Mouse (Mus musculus): ENCODE measurements around the gene Atrn. TPM values are rescaled to one million over a fixed set of nuclear protein-coding genes. Genes with fewer than 3 reads are reported as not detected.

Atrn gene
- polyA plus RNA-seq, 1 experiment from 2014 or later = 13.0 TPM

DNA sequence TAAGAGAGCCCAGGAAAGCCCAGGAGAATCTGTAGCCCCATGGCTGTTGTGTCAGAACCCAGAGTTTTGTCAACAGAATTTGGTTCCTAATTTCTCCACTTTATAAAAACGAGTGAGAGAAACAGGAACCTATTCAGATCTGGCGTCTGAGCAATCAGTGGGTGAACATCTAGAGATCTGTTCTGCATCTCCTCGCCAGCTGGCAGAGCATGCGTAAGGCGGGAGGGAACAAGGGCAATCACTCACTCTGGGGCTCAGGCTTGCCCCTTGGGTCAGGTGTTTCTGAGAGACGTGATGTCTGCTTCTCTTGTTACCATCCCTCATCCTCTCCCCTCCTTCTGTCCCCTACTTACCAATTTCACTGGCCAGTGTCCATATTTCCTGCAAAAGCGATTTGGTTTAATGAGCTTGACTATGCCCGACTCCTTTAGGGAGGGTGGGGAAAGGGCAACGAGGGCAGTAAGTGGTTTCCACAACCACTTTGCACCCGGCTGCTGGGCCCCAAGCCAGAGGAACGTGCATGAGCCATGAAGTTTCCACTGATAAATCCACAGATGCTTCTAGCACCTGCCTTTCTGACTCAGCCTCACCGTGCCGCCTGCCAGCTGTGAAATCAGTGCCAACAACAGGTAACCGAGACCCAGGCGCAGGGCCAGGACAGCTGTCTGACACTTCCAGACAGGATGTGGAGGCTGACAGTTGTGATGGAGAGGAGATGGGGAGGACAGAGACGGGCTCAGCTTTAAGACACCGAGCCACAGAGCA is 131.1 kb downstream of the Atrn start:
- WGBS = 35% methylated on average over 17 of the region's 17 CpGs
- Histone ChIP-seq H3K36me3 (ENCODE audit: control insufficient read depth, insufficient read depth, low read length) (no peaks in the 10 kb centered on the region), H3K27ac (ENCODE audit: low read length) (no peak overlapping the region), H3K4me3 (ENCODE audit: low read depth, low read length) (no peak overlapping the region), H3K9ac (replicated peaks; ENCODE audit: low read depth, low read length) (no peak overlapping the region), H3K27me3 (ENCODE audit: control insufficient read depth, insufficient read depth, low read length) (peaks cover 11% of the 10 kb centered on the region), H3K4me2 (replicated peaks; ENCODE audit: low read depth, low read length) (no peak overlapping the region), H3K4me1 (ENCODE audit: control insufficient read depth, insufficient read depth, low read length) (0 out of 2 replicates have a peak, but pooled peaks cover 3% of the 10 kb centered on the region), H3K9me3 (ENCODE audit: control insufficient read depth, low read depth, low read length) (no peaks in the 10 kb centered on the region)
- ATAC-seq (ENCODE audit: insufficient number of reproducible peaks, insufficient read depth, low FRiP score, low read depth) = no peak

DNA sequence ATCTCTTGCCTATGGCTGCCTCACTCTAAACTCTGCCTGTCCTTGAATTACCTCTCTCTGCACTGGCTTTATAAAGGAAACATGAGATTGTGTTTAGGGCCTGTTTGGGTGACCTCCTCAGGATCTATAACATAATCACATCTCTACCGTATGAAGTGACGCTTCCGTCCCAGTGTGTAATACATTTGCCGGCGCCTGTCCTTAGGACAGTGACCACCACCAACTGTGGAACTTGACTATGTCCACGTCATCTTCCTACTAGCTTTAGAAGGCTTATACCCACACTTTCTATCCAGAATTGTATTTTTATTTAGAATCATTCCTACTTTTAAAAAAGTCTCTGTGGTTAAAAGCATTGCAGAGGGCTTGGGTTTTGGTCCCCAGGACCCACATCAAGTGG is 131.9 kb downstream of the Atrn start:
- no peak for ATAC-seq (ENCODE audit: insufficient number of reproducible peaks, insufficient read depth, low FRiP score, low read depth)
- 85% methylated on average over 6 of the region's 6 CpGs for WGBS
- Histone ChIP-seq H3K4me1 (ENCODE audit: control insufficient read depth, insufficient read depth, low read length) (0 out of 2 replicates have a peak, but pooled peaks cover 3% of the 10 kb centered on the region), H3K4me2 (replicated peaks; ENCODE audit: low read depth, low read length) (no peak overlapping the region), H3K27me3 (ENCODE audit: control insufficient read depth, insufficient read depth, low read length) (peaks cover 11% of the 10 kb centered on the region), H3K36me3 (ENCODE audit: control insufficient read depth, insufficient read depth, low read length) (no peaks in the 10 kb centered on the region), H3K4me3 (ENCODE audit: low read depth, low read length) (no peak overlapping the region), H3K27ac (ENCODE audit: low read length) (no peak overlapping the region), H3K9me3 (ENCODE audit: control insufficient read depth, low read depth, low read length) (no peaks in the 10 kb centered on the region), H3K9ac (replicated peaks; ENCODE audit: low read depth, low read length) (no peak overlapping the region)

DNA sequence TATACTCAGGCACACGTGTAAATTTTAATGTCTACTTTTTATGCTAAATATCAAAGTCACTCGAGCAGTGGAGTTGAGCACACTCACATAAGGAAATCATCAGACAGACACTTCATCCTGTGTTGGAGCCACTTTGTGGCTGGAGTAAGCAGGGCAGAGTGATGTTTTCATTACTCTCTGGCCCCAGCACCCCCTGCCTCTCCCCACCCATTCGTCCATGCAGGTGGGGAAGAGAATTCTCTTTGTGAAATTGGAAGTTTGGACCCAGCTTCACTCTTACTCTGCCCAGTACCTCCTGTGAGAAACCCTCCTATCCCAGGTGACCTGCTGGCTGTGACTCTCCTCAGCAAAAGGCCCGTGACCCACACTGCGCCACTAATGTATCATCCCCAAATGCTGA is 132.4 kb downstream of the Atrn start:
- H3K27me3 ChIP-seq (ENCODE audit: control insufficient read depth, insufficient read depth, low read length) = peaks cover 11% of the 10 kb centered on the region
- H3K36me3 ChIP-seq (ENCODE audit: control insufficient read depth, insufficient read depth, low read length) = no peaks in the 10 kb centered on the region
- 0 out of 2 replicates have a peak, but pooled peaks cover 3% of the 10 kb centered on the region for H3K4me1 ChIP-seq (ENCODE audit: control insufficient read depth, insufficient read depth, low read length)
- no peak overlapping the region for H3K9ac ChIP-seq (replicated peaks; ENCODE audit: low read depth, low read length)
- ATAC-seq (ENCODE audit: insufficient number of reproducible peaks, insufficient read depth, low FRiP score, low read depth) = no peak
- H3K9me3 ChIP-seq (ENCODE audit: control insufficient read depth, low read depth, low read length) = no peaks in the 10 kb centered on the region
- 81% methylated on average over 5 of the region's 5 CpGs for WGBS
- no peak overlapping the region for H3K4me3 ChIP-seq (ENCODE audit: low read depth, low read length)
- no peak overlapping the region for H3K4me2 ChIP-seq (replicated peaks; ENCODE audit: low read depth, low read length)
- H3K27ac ChIP-seq (ENCODE audit: low read length) = no peak overlapping the region

DNA sequence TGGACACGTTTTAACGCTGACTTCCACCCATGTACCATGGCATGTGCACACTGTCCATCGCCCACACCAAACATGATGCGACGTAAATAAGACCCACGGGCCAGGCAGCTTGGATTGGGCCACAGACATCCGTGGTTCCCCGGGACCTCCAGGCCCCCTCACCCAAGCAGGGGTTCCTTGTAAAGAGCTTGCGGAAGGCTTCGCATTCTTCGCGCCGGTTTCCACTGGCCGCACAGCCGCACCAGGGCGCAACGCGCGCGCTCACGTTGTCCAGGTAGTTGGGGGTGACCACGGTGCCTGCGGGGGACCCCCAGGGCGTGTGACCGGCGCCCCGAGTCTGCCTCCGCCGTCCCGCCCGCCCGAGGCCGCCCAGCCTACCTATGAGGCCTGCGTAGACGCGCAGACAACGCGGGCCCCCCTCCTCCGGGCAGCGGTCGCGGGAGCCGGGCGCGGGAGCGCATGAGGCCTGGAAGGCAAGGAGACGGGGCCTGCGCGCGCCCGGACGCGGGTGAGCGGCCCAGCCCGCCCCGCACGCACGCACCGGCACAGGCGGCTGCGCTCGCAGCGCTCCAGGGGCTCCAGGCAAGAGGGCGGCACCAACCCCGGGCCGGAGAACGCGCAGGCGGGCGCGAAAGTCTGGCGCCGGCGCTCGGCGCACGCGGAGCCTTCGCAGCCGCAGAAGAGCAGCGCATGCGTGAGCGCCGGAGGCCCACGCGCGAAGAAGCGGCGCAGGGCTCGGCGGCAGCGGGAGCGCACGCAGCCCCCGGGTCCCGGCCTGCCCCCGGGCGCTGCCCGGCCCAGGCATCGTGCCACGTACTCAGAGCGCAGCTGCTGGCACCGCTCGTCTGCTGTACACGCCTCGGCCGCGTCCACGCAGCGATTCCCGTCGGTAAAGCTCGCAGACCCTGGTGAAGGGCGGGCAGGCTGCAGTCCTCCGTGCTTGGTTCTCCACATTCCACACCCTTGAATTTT is 134.8 kb downstream of the Atrn start:
- H3K9me3 ChIP-seq (ENCODE audit: control insufficient read depth, low read depth, low read length) = no peaks in the 10 kb centered on the region
- H3K4me3 ChIP-seq (ENCODE audit: low read depth, low read length) = peak overlapping the region; percentile 55
- peak overlapping the region; percentile 64 for H3K9ac ChIP-seq (replicated peaks; ENCODE audit: low read depth, low read length)
- 2% methylated on average over 113 of the region's 115 CpGs for whole genome bisulfite sequencing
- H3K27me3 ChIP-seq (ENCODE audit: control insufficient read depth, insufficient read depth, low read length) = peaks cover 11% of the 10 kb centered on the region
- peaks cover 15% of the 10 kb centered on the region; the same call in 1 of the 2 replicates for H3K4me1 ChIP-seq (ENCODE audit: control insufficient read depth, insufficient read depth, low read length)
- peak overlapping the region; percentile 98 for H3K4me2 ChIP-seq (replicated peaks; ENCODE audit: low read depth, low read length)
- no peak overlapping the region for H3K27ac ChIP-seq (ENCODE audit: low read length)
- H3K36me3 ChIP-seq (ENCODE audit: control insufficient read depth, insufficient read depth, low read length) = no peaks in the 10 kb centered on the region
- ATAC-seq (ENCODE audit: insufficient number of reproducible peaks, insufficient read depth, low FRiP score, low read depth) = peak; percentile 29

DNA sequence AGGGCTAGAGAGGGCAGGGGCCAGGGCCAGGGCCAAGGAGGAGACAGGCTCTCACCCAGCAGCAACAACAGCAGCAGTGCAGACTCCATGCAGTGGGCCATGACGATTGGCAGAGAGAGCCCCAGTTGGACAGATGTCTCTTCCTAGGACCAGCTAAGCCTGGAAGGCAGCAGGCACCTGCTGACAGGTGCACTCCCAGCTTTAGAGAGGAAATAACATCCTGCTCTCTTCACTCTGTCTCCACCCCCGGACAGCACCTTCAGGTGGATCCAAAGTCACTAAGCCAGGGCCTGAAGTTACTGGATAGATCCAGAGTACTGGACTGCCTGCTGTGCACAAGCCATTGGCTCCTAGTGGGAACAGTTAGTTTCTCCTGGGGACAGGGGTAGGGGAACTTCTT is 136.7 kb downstream of the Atrn start, which contains the start of gene Gfra4:
Gene Gfra4, minus strand, starts transcription at position 101 of the 400 bp plus-strand sequence.
- Histone ChIP-seq H3K27ac (ENCODE audit: low read length) (no peak within 1 kb of the TSS), H3K27me3 (ENCODE audit: control insufficient read depth, insufficient read depth, low read length) (peaks cover 11% of the 10 kb centered on the region), H3K9me3 (ENCODE audit: control insufficient read depth, low read depth, low read length) (no peaks in the 10 kb centered on the region), H3K9ac (replicated peaks; ENCODE audit: low read depth, low read length) (no peak within 1 kb of the TSS), H3K36me3 (ENCODE audit: control insufficient read depth, insufficient read depth, low read length) (no peaks in the 10 kb centered on the region), H3K4me1 (ENCODE audit: control insufficient read depth, insufficient read depth, low read length) (peaks cover 15% of the 10 kb centered on the region; the same call in 1 of the 2 replicates), H3K4me2 (replicated peaks; ENCODE audit: low read depth, low read length) (no peak within 1 kb of the TSS), H3K4me3 (ENCODE audit: low read depth, low read length) (no peak within 1 kb of the TSS)
- WGBS = 56% methylated on average over 2 of the region's 2 CpGs
- ATAC-seq (ENCODE audit: insufficient number of reproducible peaks, insufficient read depth, low FRiP score, low read depth) = no peak

DNA sequence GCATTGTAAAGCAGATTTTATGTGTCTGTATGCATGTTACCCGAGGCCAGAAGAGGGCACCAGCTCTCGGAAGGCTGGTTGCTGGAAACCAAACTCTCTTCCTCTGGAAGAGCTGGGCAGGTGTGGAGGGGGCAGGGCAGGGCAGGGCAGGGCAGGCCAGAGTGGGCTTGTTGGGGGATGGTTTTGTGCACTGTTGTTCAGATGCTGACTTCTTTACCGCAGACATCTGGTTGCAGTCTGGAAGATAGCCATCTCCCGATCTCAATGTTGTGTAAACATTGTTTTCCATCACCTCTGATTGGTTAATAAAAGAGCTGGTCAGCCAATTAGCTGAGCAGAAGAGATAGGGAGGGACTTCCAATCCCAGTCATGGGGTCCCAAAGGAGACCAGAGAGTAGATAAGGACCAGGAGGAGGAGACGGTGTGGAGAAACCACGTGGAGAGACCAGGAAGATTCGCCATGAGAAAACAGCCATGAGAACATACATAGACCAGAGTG is 138.1 kb downstream of the Atrn start:
- Histone ChIP-seq H3K36me3 (ENCODE audit: control insufficient read depth, insufficient read depth, low read length) (no peaks in the 10 kb centered on the region), H3K27me3 (ENCODE audit: control insufficient read depth, insufficient read depth, low read length) (peaks cover 11% of the 10 kb centered on the region), H3K4me2 (replicated peaks; ENCODE audit: low read depth, low read length) (no peak overlapping the region), H3K4me1 (ENCODE audit: control insufficient read depth, insufficient read depth, low read length) (peaks cover 15% of the 10 kb centered on the region; the same call in 1 of the 2 replicates), H3K9ac (replicated peaks; ENCODE audit: low read depth, low read length) (no peak overlapping the region), H3K4me3 (ENCODE audit: low read depth, low read length) (no peak overlapping the region), H3K27ac (ENCODE audit: low read length) (no peak overlapping the region), H3K9me3 (ENCODE audit: control insufficient read depth, low read depth, low read length) (no peaks in the 10 kb centered on the region)
- no peak for ATAC-seq (ENCODE audit: insufficient number of reproducible peaks, insufficient read depth, low FRiP score, low read depth)
- WGBS = 10% methylated on average over 7 of the region's 7 CpGs

DNA sequence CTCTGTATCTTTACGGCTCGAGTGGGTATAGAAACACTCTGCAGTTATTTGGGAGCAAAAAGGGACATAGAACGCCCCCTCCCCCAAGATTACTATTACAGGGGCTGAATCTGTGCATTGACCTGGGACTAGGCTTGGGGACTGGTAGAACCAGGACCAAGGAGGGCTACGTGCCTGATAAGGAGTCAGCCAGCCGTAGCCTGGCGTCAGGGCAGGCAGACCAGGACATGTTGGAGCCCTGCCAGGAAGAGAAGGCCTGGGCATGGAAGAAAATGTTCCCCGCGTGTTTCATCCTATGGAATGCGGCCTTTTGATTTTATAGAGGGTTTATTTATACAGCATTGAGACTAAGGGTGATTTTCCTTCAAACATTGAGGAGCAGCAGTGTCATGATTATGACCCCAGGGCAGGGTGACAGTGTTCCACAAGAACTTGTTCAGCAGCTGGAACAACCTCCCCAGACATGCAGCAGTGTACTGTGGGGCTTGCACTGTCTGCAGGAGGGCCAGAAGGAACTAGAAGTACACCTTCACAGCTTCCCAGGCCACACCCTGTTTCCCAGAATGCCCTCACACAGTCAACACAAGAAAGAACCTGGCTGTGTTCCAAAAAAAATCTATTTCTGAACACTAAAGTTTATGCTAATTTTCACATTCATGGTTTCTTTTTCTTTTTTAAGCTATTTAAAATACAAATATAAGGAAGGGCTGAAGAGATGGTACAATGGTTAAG is 138.9 kb downstream of the Atrn start:
- H3K9me3 ChIP-seq (ENCODE audit: control insufficient read depth, low read depth, low read length) = no peaks in the 10 kb centered on the region
- no peaks in the 10 kb centered on the region for H3K36me3 ChIP-seq (ENCODE audit: control insufficient read depth, insufficient read depth, low read length)
- no peak overlapping the region for H3K9ac ChIP-seq (replicated peaks; ENCODE audit: low read depth, low read length)
- peak; percentile 43; the same call in 1 of the 2 replicates for ATAC-seq (ENCODE audit: insufficient number of reproducible peaks, insufficient read depth, low FRiP score, low read depth)
- H3K4me3 ChIP-seq (ENCODE audit: low read depth, low read length) = no peak overlapping the region
- H3K27me3 ChIP-seq (ENCODE audit: control insufficient read depth, insufficient read depth, low read length) = peaks cover 11% of the 10 kb centered on the region
- H3K4me2 ChIP-seq (replicated peaks; ENCODE audit: low read depth, low read length) = no peak overlapping the region
- H3K4me1 ChIP-seq (ENCODE audit: control insufficient read depth, insufficient read depth, low read length) = peaks cover 15% of the 10 kb centered on the region; the same call in 1 of the 2 replicates
- WGBS = 54% methylated on average over 9 of the region's 9 CpGs
- no peak overlapping the region for H3K27ac ChIP-seq (ENCODE audit: low read length)

All from stomach, embryonic 14.5 days (tissue).